Mouse (Mus musculus): Measurements from ENCODE around the gene Ifnar1. TPM values are rescaled to one million over a fixed set of nuclear protein-coding genes. Genes with fewer than 3 reads are reported as not detected.

Ifnar1 gene
- polyA plus RNA-seq, 1 experiment: 1.0 TPM

DNA sequence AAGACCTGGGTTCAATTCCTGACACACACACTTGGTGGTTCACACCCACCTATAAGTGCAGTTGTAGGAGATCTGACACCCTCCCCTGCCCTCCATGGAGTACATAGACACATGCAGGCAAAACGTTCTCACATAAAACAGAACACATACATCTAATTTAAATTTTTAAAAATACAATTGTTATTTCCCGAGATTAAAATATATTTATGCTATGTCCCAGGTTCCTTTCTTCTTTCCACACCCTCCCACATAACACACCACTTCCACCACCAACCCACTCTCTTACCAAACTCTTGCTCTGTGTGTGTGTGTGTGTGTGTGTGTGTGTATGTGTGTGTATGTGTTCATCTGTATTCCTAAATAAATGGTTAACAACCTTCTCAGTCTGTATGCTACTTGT, 3.0 kb downstream of the Ifnar1 start:
- TF ChIP-seq GATA1 (IDR thresholded peaks at IDR 0.05; ENCODE audit: low read length): no peak
- TF ChIP-seq TAL1 (IDR thresholded peaks at IDR 0.05; ENCODE audit: low read length): no peak
- Histone ChIP-seq H3K4me1 (ENCODE audit: control insufficient read depth) (peaks cover 62% of the 10 kb centered on the region), H3K9me3 (ENCODE audit: control insufficient read depth, low read length) (peaks cover 7% of the 10 kb centered on the region), H3K4me3 (replicated peaks) (no peak overlapping the region), H3K27me3 (ENCODE audit: control insufficient read depth) (no peaks in the 10 kb centered on the region), H3K36me3 (ENCODE audit: control insufficient read depth) (peaks cover 60% of the 10 kb centered on the region)

GRCm38 (mm10) chr16:91490897-91491296, 5.9 kb downstream of the Ifnar1 start:
- Histone ChIP-seq H3K36me3 (ENCODE audit: control insufficient read depth) (peaks cover 88% of the 10 kb centered on the region), H3K27me3 (ENCODE audit: control insufficient read depth) (no peaks in the 10 kb centered on the region), H3K4me3 (replicated peaks) (no peak overlapping the region), H3K4me1 (ENCODE audit: control insufficient read depth) (peaks cover 43% of the 10 kb centered on the region), H3K9me3 (ENCODE audit: control insufficient read depth, low read length) (peaks cover 7% of the 10 kb centered on the region)
- TF ChIP-seq GATA1 (IDR thresholded peaks at IDR 0.05; ENCODE audit: low read length) (no peak), TAL1 (IDR thresholded peaks at IDR 0.05; ENCODE audit: low read length) (no peak)

DNA sequence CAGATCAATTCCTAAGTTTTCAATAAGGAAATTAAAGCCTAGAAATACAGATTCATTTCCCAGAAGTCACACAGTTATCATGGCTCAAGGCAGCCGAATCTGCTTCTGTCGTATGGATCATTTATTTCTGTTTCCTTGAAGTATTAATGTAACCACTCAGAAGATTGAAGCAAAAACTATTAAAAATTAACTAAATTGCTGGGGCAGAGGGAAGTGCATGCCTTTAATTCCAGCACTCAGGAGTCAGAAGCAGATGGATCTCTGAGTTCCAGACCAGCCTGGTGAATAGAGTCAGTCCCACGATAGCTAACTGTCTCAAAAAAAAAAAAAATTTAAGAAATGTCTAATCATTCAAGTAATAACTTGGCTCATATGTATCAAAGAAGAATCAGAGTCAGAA, 6.4 kb downstream of the Ifnar1 start:
- Histone ChIP-seq H3K9me3 (ENCODE audit: control insufficient read depth, low read length) (peaks cover 4% of the 10 kb centered on the region), H3K36me3 (ENCODE audit: control insufficient read depth) (peaks cover 91% of the 10 kb centered on the region)

DNA sequence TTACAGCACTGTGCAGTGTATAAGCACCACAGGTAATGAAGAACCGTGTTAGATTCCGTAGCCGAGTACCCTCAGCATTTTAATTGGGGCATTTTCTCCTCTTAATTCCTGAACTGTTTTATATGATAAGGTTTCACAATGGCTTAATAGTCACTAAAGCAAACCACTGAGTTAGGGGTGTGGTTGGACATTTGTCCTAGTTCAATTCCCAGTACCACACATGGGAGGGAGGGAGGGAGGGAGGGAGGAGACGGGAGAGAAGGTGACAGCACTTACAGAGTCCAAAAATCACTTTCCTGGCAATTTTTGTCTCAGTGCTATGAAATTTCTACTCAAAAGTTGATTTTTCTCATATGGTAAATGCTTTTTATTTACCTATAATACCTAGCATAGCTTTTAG, 10.5 kb downstream of the Ifnar1 start:
- H3K4me3 ChIP-seq (replicated peaks): no peak overlapping the region
- TF ChIP-seq TAL1 (IDR thresholded peaks at IDR 0.05; ENCODE audit: low read length) (no peak), GATA1 (IDR thresholded peaks at IDR 0.05; ENCODE audit: low read length) (no peak)
- no peaks in the 10 kb centered on the region for H3K9me3 ChIP-seq (ENCODE audit: control insufficient read depth, low read length)
- no peaks in the 10 kb centered on the region for H3K27me3 ChIP-seq (ENCODE audit: control insufficient read depth)
- peaks cover 97% of the 10 kb centered on the region for H3K36me3 ChIP-seq (ENCODE audit: control insufficient read depth)
- peaks cover 7% of the 10 kb centered on the region for H3K4me1 ChIP-seq (ENCODE audit: control insufficient read depth)

More for the DNA sequence above, 6.4 kb downstream of the Ifnar1 start:
- TF ChIP-seq TAL1 (IDR thresholded peaks at IDR 0.05; ENCODE audit: low read length) (no peak), GATA1 (IDR thresholded peaks at IDR 0.05; ENCODE audit: low read length) (no peak)
- Histone ChIP-seq H3K4me1 (ENCODE audit: control insufficient read depth) (peaks cover 38% of the 10 kb centered on the region), H3K27me3 (ENCODE audit: control insufficient read depth) (no peaks in the 10 kb centered on the region), H3K4me3 (replicated peaks) (no peak overlapping the region)

- TF ChIP-seq TAL1 (IDR thresholded peaks at IDR 0.05; ENCODE audit: low read length): no peak
- TF ChIP-seq GATA1 (IDR thresholded peaks at IDR 0.05; ENCODE audit: low read length): no peak
- Histone ChIP-seq H3K4me3 (replicated peaks) (no peak overlapping the region), H3K36me3 (ENCODE audit: control insufficient read depth) (peaks cover 97% of the 10 kb centered on the region), H3K9me3 (ENCODE audit: control insufficient read depth, low read length) (no peaks in the 10 kb centered on the region), H3K4me1 (ENCODE audit: control insufficient read depth) (peaks cover 7% of the 10 kb centered on the region), H3K27me3 (ENCODE audit: control insufficient read depth) (no peaks in the 10 kb centered on the region)
Measured at GRCm38 (mm10) chr16:91496206-91496605, 11.2 kb downstream of the Ifnar1 start.

- Histone ChIP-seq H3K27me3 (ENCODE audit: control insufficient read depth) (no peaks in the 10 kb centered on the region), H3K4me1 (ENCODE audit: control insufficient read depth) (peaks cover 10% of the 10 kb centered on the region), H3K36me3 (ENCODE audit: control insufficient read depth) (peaks cover 97% of the 10 kb centered on the region), H3K9me3 (ENCODE audit: control insufficient read depth, low read length) (no peaks in the 10 kb centered on the region), H3K4me3 (replicated peaks) (no peak overlapping the region)
- no peak for TF ChIP-seq GATA1 (IDR thresholded peaks at IDR 0.05; ENCODE audit: low read length)
- TF ChIP-seq TAL1 (IDR thresholded peaks at IDR 0.05; ENCODE audit: low read length): no peak
Measured at GRCm38 (mm10) chr16:91496766-91497165, 11.7 kb downstream of the Ifnar1 start.

DNA sequence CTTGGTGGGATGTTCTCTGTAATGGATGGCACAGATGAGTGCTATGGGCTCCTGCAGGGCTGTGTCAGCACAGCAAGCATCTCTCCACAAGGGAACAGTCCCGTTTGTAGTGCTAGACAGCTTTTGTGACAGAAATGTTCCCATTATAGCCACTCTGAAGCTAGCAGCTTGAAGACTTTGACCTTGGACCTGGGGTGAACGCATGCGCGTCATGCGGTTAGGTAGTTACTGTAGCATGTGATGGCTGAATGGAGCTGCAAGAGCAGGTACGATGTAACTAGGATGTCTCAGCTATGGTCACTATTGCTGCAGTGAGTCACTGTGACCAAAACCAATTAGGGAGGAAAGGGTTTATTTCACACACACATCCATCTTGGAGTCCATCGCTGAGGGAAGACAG, 13.0 kb downstream of the Ifnar1 start:
- no peak overlapping the region for H3K4me3 ChIP-seq (replicated peaks)
- no peak for TF ChIP-seq TAL1 (IDR thresholded peaks at IDR 0.05; ENCODE audit: low read length)
- TF ChIP-seq GATA1 (IDR thresholded peaks at IDR 0.05; ENCODE audit: low read length): no peak
- H3K36me3 ChIP-seq (ENCODE audit: control insufficient read depth): peaks cover 96% of the 10 kb centered on the region
- H3K27me3 ChIP-seq (ENCODE audit: control insufficient read depth): no peaks in the 10 kb centered on the region
- no peaks in the 10 kb centered on the region for H3K9me3 ChIP-seq (ENCODE audit: control insufficient read depth, low read length)
- peaks cover 14% of the 10 kb centered on the region for H3K4me1 ChIP-seq (ENCODE audit: control insufficient read depth)

DNA sequence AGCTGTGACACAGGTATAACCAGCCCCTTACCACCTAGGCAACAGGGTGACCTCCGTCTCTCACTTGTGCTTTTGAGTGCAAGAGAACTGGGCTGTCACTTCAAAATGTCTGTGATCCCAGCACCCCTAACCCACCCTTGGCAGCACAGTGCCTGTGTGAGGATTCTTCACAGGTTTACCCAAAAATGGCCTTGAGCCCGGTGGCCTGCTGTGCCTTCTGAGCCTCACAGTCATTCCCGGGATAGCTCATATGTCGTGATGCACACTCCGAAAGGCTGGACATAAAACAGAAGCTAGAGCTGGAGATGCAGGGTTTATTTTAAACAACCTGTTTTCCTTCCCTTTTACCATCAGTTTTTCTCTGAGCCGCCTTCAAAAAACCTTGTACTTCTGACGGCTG, 19.7 kb downstream of the Ifnar1 start:
- TF ChIP-seq GATA1 (IDR thresholded peaks at IDR 0.05; ENCODE audit: low read length) (no peak), TAL1 (IDR thresholded peaks at IDR 0.05; ENCODE audit: low read length) (no peak)
- peaks cover 84% of the 10 kb centered on the region for H3K36me3 ChIP-seq (ENCODE audit: control insufficient read depth)
- peaks cover 3% of the 10 kb centered on the region; the same call in 1 of the 2 replicates for H3K9me3 ChIP-seq (ENCODE audit: control insufficient read depth, low read length)
- H3K27me3 ChIP-seq (ENCODE audit: control insufficient read depth): no peaks in the 10 kb centered on the region
- peaks cover 23% of the 10 kb centered on the region for H3K4me1 ChIP-seq (ENCODE audit: control insufficient read depth)
- no peak overlapping the region for H3K4me3 ChIP-seq (replicated peaks)

- Histone ChIP-seq H3K9me3 (ENCODE audit: control insufficient read depth, low read length) (peaks cover 3% of the 10 kb centered on the region; the same call in 1 of the 2 replicates), H3K4me3 (replicated peaks) (no peak overlapping the region), H3K36me3 (ENCODE audit: control insufficient read depth) (peaks cover 84% of the 10 kb centered on the region), H3K27me3 (ENCODE audit: control insufficient read depth) (no peaks in the 10 kb centered on the region), H3K4me1 (ENCODE audit: control insufficient read depth) (peaks cover 23% of the 10 kb centered on the region)
- TF ChIP-seq TAL1 (IDR thresholded peaks at IDR 0.05; ENCODE audit: low read length) (no peak), GATA1 (IDR thresholded peaks at IDR 0.05; ENCODE audit: low read length) (no peak)
Measured at GRCm38 (mm10) chr16:91505116-91505601, 20.1 kb downstream of the Ifnar1 start.

GRCm38 (mm10) chr16:91506396-91506795, 21.4 kb downstream of the Ifnar1 start:
- Histone ChIP-seq H3K4me1 (ENCODE audit: control insufficient read depth) (peaks cover 20% of the 10 kb centered on the region), H3K9me3 (ENCODE audit: control insufficient read depth, low read length) (peaks cover 3% of the 10 kb centered on the region; the same call in 1 of the 2 replicates), H3K27me3 (ENCODE audit: control insufficient read depth) (no peaks in the 10 kb centered on the region), H3K4me3 (replicated peaks) (no peak overlapping the region), H3K36me3 (ENCODE audit: control insufficient read depth) (peaks cover 75% of the 10 kb centered on the region)
- TF ChIP-seq TAL1 (IDR thresholded peaks at IDR 0.05; ENCODE audit: low read length): no peak
- TF ChIP-seq GATA1 (IDR thresholded peaks at IDR 0.05; ENCODE audit: low read length): no peak
